Mouse (Mus musculus): ENCODE measurements around the gene Igf1r. TPM values are rescaled to one million over a fixed set of nuclear protein-coding genes. Genes with fewer than 3 reads are reported as not detected.

Igf1r gene
- total and polyA plus RNA-seq, 2 experiments from 2014 or later: 12.1 to 40.3 TPM

DNA sequence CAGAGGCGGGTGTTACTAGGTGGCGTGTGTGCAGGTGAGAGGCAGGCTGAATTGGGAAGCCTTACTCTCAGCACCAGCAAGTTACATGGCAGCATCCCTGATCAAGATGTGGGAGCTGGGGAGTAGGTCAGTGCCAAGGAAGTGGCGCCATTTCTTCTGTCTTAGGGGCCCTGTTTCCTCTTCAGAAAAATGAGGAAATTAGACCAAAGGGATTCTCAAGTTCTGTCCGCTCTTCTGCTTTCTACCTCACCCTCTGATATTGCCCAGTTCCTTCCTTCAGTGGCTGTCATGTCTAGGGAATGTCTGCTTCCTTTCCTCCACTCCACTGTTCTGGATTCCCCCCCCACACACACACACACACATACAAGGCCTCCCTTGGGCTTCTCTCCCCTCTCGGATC is 48.6 kb downstream of the Igf1r start:
- Histone ChIP-seq H3K9ac (replicated peaks; ENCODE audit: low read length, poor library complexity, severe bottlenecking) (no peak overlapping the region), H3K4me3 (ENCODE audit: low read depth, low read length) (no peak overlapping the region), H3K4me2 (ENCODE audit: low read depth, low read length, poor library complexity, severe bottlenecking) (no peak overlapping the region), H3K4me1 (ENCODE audit: insufficient read depth, low read length) (0 out of 2 replicates have a peak, but pooled peaks cover 7% of the 10 kb centered on the region), H3K27ac (ENCODE audit: low read depth, low read length) (no peak overlapping the region), H3K9me3 (ENCODE audit: low read length) (no peaks in the 10 kb centered on the region), H3K27me3 (ENCODE audit: insufficient read depth, low read length) (no peaks in the 10 kb centered on the region), H3K36me3 (ENCODE audit: insufficient read depth, low read length) (peaks cover 10% of the 10 kb centered on the region)
- no peak for ATAC-seq (ENCODE audit: low FRiP score)
- DNase-seq (ENCODE audit: low spot score): no peak
- no peak for TF ChIP-seq CTCF (IDR thresholded peaks at IDR 0.05)
- 83% methylated on average over 5 of the region's 5 CpGs for WGBS

- Histone ChIP-seq H3K4me2 (ENCODE audit: low read depth, low read length, poor library complexity, severe bottlenecking) (no peak overlapping the region), H3K4me3 (ENCODE audit: low read depth, low read length) (no peak overlapping the region), H3K9me3 (ENCODE audit: low read length) (no peaks in the 10 kb centered on the region), H3K27me3 (ENCODE audit: insufficient read depth, low read length) (no peaks in the 10 kb centered on the region), H3K27ac (ENCODE audit: low read depth, low read length) (no peak overlapping the region), H3K36me3 (ENCODE audit: insufficient read depth, low read length) (peaks cover 17% of the 10 kb centered on the region), H3K4me1 (ENCODE audit: insufficient read depth, low read length) (no peaks in the 10 kb centered on the region), H3K9ac (replicated peaks; ENCODE audit: low read length, poor library complexity, severe bottlenecking) (no peak overlapping the region)
- ATAC-seq (ENCODE audit: low FRiP score) (no peak), DNase-seq (ENCODE audit: low spot score) (no peak)
- TF ChIP-seq CTCF (IDR thresholded peaks at IDR 0.05): no peak
- WGBS: 98% methylated on average over 7 of the region's 7 CpGs
Observed at GRCm38 (mm10) chr7:68006074-68006473, 53.4 kb downstream of the Igf1r start.

DNA sequence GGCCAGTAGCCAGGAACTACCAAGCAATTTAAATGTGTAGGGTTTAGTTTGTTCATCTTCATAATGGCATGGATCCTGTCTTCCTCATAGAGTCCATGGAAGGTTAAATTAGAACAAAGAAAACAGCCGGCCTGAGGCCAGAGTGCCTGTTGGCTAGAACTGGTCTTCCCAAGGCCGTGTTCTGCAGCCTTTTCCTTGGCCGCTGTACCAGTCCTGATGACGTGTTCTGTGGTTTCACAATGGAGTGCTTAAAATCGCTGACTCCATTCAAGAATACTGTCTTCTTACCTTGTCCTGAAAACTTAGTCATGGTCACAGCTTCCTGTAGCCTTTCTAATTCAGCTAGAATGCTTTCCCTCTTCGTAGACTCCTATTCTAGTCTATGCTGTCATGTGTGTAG is 53.9 kb downstream of the Igf1r start:
- Histone ChIP-seq H3K36me3 (ENCODE audit: insufficient read depth, low read length) (peaks cover 17% of the 10 kb centered on the region), H3K9me3 (ENCODE audit: low read length) (no peaks in the 10 kb centered on the region), H3K4me2 (ENCODE audit: low read depth, low read length, poor library complexity, severe bottlenecking) (no peak overlapping the region), H3K4me3 (ENCODE audit: low read depth, low read length) (no peak overlapping the region), H3K9ac (replicated peaks; ENCODE audit: low read length, poor library complexity, severe bottlenecking) (no peak overlapping the region), H3K27me3 (ENCODE audit: insufficient read depth, low read length) (no peaks in the 10 kb centered on the region), H3K27ac (ENCODE audit: low read depth, low read length) (no peak overlapping the region), H3K4me1 (ENCODE audit: insufficient read depth, low read length) (no peaks in the 10 kb centered on the region)
- no peak for TF ChIP-seq CTCF (IDR thresholded peaks at IDR 0.05)
- ATAC-seq (ENCODE audit: low FRiP score) (no peak), DNase-seq (ENCODE audit: low spot score) (no peak)
- 82% methylated on average over 6 of the region's 6 CpGs for WGBS

DNA sequence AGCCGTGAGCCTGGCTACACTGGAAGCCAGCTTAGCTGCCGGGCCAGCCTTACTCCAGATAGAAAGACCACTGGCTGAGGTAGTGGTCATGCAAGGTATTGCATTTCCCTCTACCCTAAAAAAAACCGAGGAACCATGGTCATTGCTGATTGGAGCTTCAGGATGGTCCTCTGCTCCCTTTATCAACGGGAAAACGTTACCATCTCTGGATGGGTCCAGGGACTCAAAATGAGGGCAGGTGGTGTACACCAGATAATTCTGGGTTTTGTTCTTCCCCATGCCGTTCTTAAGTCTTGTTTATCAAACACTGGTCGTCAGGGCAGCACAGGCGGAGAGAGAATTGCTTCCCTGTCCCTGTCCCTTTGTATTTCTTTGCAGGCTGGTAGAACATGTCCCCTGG is 57.0 kb downstream of the Igf1r start:
- DNase-seq (ENCODE audit: low spot score): no peak
- Histone ChIP-seq H3K4me1 (ENCODE audit: insufficient read depth, low read length) (peaks cover 7% of the 10 kb centered on the region; the same call in 1 of the 2 replicates), H3K4me3 (ENCODE audit: low read depth, low read length) (no peak overlapping the region), H3K27ac (ENCODE audit: low read depth, low read length) (no peak overlapping the region), H3K36me3 (ENCODE audit: insufficient read depth, low read length) (0 out of 2 replicates have a peak, but pooled peaks cover 8% of the 10 kb centered on the region), H3K27me3 (ENCODE audit: insufficient read depth, low read length) (no peaks in the 10 kb centered on the region), H3K4me2 (ENCODE audit: low read depth, low read length, poor library complexity, severe bottlenecking) (no peak overlapping the region), H3K9me3 (ENCODE audit: low read length) (no peaks in the 10 kb centered on the region), H3K9ac (replicated peaks; ENCODE audit: low read length, poor library complexity, severe bottlenecking) (no peak overlapping the region)
- peak; percentile 15; the same call in 1 of the 2 replicates for TF ChIP-seq CTCF (IDR thresholded peaks at IDR 0.05)
- 51% methylated on average over 8 of the region's 8 CpGs for WGBS
- no peak for ATAC-seq (ENCODE audit: low FRiP score)

GRCm38 (mm10) chr7:68010168-68010567 is 57.5 kb downstream of the Igf1r start:
- H3K4me3 ChIP-seq (ENCODE audit: low read depth, low read length): no peak overlapping the region
- 53% methylated on average over 7 of the region's 7 CpGs for WGBS
- ATAC-seq (ENCODE audit: low FRiP score): no peak

GRCm38 (mm10) chr7:68010802-68011201 is 58.2 kb downstream of the Igf1r start:
- H3K27me3 ChIP-seq (ENCODE audit: insufficient read depth, low read length): no peaks in the 10 kb centered on the region
- TF ChIP-seq CTCF (IDR thresholded peaks at IDR 0.05): no peak
- ATAC-seq (ENCODE audit: low FRiP score): no peak
- H3K4me3 ChIP-seq (ENCODE audit: low read depth, low read length): no peak overlapping the region
- no peak overlapping the region for H3K9ac ChIP-seq (replicated peaks; ENCODE audit: low read length, poor library complexity, severe bottlenecking)
- H3K9me3 ChIP-seq (ENCODE audit: low read length): no peaks in the 10 kb centered on the region
- H3K36me3 ChIP-seq (ENCODE audit: insufficient read depth, low read length): 0 out of 2 replicates have a peak, but pooled peaks cover 8% of the 10 kb centered on the region
- 81% methylated on average over 3 of the region's 3 CpGs for WGBS
- DNase-seq (ENCODE audit: low spot score): no peak
- no peak overlapping the region for H3K27ac ChIP-seq (ENCODE audit: low read depth, low read length)
- H3K4me2 ChIP-seq (ENCODE audit: low read depth, low read length, poor library complexity, severe bottlenecking): no peak overlapping the region
- peaks cover 7% of the 10 kb centered on the region; the same call in 1 of the 2 replicates for H3K4me1 ChIP-seq (ENCODE audit: insufficient read depth, low read length)

More at GRCm38 (mm10) chr7:68010168-68010567, 57.5 kb downstream of the Igf1r start:
- Histone ChIP-seq H3K9me3 (ENCODE audit: low read length) (no peaks in the 10 kb centered on the region), H3K4me2 (ENCODE audit: low read depth, low read length, poor library complexity, severe bottlenecking) (no peak overlapping the region), H3K27me3 (ENCODE audit: insufficient read depth, low read length) (no peaks in the 10 kb centered on the region), H3K4me1 (ENCODE audit: insufficient read depth, low read length) (peaks cover 7% of the 10 kb centered on the region; the same call in 1 of the 2 replicates), H3K9ac (replicated peaks; ENCODE audit: low read length, poor library complexity, severe bottlenecking) (no peak overlapping the region), H3K36me3 (ENCODE audit: insufficient read depth, low read length) (0 out of 2 replicates have a peak, but pooled peaks cover 8% of the 10 kb centered on the region), H3K27ac (ENCODE audit: low read depth, low read length) (no peak overlapping the region)
- no peak for TF ChIP-seq CTCF (IDR thresholded peaks at IDR 0.05)
- no peak for DNase-seq (ENCODE audit: low spot score)
